Mouse (Mus musculus): ENCODE data around the gene Sobp.

Sobp gene

DNA sequence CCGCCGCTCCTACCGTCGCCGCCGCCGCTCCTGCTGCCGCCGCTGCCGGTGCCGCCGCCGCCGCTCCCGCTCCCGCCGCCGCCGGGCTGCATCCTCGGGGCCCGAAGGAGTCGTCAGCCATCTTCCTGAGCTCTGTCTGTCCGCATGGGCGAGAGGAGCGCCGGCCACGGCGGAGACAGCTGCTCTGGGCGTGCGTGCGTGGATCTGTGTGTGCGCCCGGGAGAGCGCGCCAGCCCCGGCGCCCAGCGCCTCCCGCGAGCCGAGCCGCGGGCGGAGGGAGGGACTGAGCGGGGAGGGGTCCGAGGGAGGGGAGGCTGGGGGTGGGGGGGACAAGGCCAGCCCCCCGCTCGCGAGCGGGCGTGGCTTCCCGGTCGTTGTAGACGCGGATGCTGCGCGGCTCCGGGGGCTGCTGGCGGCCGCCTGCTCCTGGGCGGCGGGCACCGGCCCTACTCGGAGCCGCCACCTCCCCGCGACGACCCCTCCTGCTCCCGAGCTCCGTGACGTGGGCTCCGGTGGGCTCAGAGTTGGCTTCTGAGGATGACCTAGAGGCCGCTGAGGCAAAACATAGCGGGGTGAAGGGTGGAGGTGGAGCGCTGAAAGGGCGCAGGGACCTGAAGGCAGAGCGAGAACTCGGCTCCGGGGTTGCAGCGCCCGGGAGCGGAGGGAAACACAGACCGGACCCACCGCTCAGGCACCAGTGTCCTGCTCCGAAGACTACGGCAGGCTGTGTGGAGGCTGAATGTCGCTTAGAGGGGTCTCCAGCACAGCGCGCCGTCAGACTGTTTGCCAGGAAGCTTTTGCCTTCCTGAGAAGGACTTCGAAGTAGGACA, at the start of gene Sobp, which contains the start of gene 9030612E09Rik:
Gene Sobp (minus strand): TSS at position 205 of the 830 bp plus-strand sequence.
Gene 9030612E09Rik (plus strand): TSS at position 379 of the 830 bp plus-strand sequence.
- peak; percentile 33 for DNase-seq

DNA sequence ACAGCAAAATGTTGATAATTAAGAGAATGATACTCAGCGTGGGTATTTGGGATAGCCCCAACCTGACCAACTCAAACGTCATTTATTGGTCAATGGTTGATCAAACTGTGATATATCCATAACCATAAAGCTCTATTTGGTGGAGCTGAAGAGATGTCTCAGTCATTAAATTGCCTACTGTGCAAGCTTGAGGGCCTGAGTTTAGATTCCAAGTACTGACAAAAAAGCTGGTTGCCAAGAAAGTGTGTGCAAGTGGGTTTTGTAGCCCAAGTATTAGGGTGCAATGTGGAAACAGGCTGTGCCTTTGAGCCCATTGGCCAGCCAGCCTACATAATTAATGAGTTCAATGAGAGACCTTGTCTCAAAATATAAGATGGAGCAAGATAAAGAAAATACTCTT, 49.1 kb upstream of the Sobp start:
- no peak for DNase-seq

DNA sequence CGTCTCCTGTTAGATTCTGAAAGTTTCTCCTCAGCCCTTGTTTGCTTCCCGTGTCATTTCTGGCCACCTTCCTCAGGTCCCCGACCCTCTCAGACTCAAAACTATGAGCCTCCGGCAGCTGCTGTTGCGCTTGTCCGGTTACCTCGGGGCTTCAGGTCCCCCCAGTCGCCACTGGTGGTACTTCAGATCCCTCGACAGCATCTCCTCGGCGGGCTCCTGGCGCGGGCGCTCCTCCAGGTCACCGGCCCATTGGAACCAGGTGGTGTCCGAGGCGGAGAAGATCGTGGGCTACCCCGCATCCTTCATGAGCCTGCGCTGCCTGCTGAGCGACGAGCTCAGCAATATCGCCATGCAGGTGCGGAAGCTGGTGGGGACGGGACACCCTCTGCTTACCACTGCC, 47.3 kb upstream of the Sobp start:
- peak; percentile 52 for DNase-seq

DNA sequence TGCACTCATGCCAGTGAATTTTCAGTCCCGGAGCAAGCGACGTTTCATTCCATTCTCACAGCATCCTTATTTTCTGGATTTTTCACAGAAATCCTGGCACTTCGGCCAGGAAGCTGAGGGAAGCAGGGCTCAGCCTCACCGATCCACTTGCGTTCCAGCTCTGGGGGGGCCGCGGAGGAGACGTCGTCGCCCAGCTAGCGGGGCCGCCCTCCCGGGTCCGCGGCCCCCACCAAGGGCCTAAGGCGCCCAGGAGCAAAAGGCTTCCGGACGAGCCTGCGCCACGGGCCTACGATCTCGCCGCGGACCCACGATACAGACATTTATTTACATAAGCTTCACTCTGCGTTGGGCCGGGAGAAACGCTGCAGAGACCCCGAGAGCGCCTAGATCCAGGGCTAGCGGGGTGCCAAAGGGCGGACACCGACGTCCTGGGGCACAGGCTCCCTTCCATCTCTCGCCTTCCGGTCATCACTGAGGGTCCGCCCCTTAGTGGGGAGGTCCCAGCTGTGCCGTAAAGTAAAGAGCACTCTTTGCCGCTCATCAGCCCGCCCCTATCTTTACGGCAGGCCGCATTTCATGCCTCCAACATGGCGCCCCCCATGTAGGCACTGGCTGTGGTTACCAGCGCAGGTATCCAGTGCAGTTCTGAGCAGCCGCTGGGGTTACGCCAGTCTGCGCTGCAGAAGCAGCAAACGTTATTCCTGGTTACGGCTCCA, 46.7 kb upstream of the Sobp start, which contains the start of gene Pdss2:
Gene Pdss2 (plus strand): TSS at position 577 of the 716 bp plus-strand sequence.
- peak; percentile 94 for DNase-seq

DNA sequence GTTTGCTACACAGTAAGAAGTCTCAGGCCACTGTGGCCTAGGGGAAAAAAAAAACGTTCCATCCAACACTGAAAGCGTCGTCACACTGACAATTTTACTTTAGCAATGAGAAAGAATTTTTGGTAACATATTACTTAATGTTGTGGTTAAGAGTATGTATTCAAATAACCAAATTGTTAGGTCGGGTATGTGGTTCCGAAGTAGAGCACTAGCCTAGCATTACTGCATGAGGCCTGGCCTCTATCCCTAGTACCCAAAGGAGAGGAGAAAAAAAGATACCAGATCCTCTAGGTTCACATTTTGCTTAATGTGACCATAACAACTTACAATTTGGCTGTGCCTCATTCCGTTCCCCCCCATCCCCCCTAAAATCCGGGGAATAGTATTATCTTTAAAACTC, 46.1 kb upstream of the Sobp start:
- peak; percentile 5 for DNase-seq

DNA sequence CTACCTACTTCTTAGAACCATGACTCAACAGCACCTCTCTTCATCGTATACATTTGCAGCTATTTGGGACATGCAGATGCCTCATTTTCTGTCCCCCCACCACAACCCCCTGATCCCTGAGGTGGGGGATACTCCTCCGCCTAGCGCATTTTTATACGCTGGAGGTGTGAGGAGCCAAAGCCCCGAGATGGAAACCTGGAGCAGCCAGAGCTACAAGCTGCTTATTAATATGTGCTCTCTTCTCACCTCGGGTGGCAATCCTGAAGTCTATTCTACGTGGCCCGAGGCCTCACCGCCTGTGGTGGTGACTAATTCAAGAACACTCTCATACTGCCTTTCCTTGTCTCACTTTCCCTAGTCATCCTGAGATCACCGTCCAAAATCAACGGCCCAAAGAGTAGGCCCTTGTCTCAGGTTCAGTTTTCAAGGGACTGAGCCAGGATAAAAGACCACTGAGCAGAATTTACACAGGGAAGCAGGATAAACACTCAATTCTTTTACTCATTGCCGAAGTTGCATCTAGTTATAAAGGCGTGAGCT, 43.1 kb upstream of the Sobp start:
- no peak for DNase-seq

DNA sequence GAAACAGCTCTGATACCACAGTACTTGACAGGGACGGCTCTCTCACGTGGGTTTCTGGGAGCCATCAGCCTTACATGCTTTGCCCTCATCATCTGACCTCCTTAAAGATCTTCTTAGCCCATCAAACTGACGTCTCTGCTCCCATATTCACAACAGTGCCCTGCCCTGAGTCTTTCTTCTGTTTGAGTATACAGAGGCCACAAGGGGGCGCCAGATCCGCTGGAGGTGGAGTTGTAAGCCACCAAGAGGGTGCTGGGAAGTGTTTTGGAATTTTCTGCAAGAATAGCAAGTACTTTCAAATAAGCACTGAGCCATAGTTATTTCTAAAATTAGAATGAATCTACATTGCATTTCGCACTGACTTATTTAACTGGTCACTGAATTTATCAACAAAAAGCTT, 37.5 kb upstream of the Sobp start:
- DNase-seq, result peak; percentile 69

DNA sequence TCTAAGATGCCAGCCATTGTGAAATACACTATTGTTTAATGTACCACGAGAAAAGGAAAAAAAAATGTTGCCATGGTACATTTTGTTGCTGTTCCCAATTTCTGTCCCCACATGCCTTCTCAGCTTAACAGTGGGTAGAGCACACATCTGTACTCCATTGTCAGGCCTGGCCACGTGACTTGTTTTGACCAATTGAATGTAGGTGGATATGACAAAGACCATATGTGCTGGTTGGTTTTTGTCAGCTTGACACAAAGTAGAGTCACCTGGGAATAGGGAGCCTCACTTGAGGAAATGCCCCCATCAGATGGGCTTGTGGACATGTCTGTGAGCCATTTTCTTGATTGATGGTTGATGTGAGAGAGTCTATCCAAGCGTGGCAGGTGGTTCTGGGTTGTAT, 29.5 kb upstream of the Sobp start:
- DNase-seq, result no peak

DNA sequence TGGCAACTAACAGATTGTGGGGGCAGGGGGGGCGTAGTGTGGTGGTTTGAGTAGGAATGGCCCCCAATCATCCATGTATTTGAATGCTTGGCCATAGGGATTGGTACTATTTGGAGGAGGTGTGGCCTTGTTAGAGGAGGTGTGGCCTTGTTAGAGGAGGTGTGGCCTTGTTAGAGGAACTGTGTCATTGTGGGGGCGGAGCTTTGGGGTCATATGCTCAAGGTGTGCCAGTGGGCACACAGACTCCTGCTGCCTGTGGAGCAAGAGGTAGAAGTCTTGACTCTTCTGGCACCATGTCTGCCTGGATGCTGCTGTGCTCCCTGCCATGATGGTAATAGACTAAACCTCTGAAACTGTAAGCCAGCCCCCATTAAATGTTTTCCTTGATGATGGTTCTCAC, 25.9 kb upstream of the Sobp start:
- no peak for DNase-seq

DNA sequence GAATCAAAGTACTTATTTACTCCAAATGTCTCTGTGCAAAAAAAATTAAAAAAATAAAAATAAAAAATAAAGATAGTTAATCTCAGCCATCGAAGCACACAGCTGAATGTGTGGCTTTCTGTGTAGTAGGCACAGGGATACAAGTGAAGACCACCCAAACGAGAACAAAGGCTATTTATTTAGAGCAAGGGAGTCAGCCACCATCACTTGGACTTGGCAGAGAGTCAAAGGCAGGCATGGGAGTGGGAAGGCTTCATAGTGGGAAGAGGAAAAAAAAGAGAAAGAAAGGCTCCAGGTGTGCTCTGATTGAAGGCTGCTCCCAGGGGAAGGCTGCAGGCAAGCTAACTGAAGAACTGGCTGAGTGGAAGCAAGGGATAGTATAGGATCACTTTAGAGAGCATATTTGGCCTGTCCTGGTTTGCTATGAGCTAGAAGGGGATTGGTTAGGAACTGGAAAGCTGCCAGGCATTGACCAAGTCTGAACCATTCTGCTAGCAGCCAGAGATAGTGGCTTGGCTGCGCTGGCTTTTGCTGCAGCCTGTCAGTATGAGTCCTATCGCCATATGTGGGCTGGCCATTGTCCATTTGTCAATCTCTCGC, 6.1 kb upstream of the Sobp start:
- DNase-seq, result no peak

DNA sequence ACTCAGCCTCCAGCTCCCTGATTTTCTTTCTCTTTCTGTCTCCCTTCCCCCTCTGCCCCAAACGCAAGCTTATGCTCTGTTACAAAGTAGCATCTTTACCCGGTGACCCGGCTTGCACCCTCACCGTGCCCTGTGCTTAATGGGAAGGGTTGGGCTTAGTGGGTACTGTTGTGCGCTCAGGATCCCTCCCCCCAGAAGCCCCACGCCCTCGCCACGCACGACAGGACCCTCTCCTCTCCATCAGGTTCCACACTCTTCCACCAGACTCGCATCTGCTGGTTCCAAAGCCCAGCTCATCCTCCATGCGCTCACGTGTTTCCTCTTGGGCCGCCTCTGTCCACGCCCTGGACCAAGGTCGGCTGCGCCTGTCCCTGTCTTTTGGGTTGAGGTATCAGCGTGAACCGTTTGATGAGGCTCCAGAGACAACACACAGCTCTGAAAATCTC, 849 bp upstream of the Sobp start:
- DNase-seq, result no peak

DNA sequence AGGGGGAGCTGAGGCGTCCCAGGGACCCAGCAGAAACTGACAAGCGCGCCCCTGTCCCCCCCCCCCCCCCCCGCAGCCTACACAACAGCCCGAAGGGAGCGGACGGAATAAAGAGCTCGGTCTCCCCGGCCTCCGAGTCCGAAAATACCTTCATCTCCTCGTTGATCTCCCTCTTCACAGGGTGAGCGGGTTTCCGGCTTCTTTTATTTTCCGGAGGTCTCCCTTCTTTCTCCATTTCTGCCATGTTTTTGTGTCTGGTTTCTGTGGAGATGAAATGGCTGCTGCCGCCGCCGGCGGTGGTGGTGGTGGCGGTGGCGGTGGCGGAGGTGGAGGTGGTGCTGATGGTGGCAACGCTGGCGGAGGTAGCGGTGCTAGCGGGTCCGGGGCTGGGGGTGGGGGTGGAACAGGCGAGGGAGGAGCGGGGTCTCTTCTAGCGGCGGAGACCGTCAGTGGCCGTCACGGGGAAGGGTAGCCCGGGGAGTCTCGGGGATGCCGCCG, 453 bp downstream of the Sobp start:
- DNase-seq, result peak; percentile 23

DNA sequence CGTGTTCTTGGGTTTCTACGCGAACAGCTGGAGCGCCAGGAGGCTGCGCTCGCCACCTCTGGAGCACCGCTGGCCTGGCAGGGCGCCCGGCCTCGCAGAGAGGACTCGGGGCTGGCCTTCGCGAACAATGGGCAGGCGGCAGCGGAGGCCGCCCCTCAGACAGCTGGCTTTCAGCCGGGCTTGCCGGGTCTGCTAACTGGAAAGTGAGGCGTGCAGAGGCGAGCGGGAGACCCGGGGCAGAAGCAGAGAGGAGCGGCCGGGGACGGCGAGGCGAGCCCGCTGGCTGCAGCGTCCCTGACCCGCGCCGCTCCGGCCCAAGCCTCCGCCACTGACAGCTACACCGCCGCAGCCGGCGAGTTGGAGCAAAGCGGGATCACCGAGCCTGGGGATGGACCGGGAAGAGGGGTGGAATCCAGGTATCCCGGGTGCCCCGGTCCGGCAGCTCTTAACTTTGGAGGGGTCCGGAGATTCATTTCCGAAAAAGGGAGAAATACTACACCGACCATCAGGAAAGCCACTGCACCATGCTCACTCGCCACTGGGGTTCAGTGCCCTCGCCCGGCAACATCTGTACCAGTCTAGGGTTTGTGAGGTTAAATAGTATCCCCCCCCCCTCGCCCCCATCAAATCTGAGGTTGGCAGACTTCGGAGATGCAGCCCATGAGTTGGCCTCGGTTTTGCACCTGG, 1.0 kb downstream of the Sobp start:
- DNase-seq, result peak; percentile 4

DNA sequence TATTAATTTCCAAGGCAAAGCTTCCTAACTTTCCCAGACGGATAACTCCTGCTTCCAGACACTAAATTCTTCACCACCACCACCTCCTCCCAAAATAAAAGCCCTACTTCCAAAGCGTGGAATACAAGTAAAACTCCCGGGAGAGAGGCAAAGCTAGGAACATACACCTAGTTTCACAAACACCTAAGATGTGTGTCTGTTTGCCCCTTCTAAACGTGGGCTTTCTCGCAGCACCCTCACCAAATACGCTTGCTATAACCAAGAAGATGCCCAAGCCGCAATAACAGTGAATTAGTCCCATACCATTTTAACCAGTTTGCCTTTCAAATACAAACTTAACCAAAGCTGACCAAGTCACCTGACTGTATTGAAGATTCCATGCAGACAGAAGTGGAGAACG, 1.8 kb downstream of the Sobp start:
- DNase-seq, result no peak

DNA sequence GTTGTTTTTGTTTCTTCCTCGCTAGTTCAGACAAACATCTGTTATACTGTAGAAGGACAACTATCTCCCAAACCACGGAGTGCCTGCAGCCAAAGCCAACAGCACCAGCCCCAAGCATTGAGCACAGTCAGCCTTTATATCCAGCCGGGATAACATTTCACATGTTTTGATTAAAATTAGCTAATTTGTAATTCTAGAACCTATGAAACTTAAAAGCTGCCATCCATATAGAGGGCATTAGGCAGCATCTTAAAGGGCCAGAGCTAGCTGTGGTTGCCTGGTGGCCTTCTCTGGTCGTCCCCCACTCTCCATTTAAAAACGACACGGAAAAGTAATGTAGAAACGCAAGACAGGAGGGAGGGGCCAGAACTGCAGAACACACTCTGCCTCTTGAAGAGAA, 2.3 kb downstream of the Sobp start:
- DNase-seq, result no peak

DNA sequence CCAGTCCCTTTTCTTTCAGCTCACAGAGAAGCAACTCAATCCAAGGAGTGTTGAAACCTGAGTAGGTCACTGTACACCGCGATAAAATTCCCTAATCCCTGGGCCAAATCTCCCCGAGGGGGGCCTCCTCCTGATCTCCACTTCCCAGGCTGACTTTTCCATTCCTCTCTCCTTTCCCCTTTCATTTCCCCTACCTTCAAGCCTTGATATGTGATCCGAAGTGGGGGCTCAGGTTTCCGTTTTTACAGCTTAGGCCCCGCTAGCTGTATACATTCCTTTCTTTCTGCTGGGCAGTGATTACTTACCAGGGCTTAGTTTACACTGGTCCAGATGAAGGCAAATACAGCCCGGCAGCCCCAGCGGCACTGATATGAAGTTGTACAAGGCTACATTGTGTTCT, 3.2 kb downstream of the Sobp start:
- DNase-seq, result no peak

DNA sequence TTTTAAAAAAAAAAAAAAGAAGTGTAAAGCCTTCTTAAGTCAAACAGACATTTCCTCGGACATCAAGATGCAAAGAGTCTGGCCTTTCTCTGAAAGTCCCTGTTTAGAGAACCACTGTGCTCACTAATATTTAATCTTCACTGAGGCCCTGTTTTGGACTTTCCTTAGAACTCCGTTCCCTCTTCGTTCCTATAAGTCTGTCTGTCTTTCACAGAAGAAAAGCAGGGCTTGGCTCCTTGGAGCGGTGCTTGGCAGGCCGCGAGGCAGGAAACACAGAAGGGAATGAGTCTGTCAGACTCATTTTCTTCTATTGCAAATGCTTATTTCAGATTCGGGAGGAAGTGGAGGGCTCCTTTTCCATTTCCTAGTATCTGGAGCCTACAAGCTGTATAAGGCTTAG, 5.5 kb downstream of the Sobp start:
- no peak for DNase-seq

DNA sequence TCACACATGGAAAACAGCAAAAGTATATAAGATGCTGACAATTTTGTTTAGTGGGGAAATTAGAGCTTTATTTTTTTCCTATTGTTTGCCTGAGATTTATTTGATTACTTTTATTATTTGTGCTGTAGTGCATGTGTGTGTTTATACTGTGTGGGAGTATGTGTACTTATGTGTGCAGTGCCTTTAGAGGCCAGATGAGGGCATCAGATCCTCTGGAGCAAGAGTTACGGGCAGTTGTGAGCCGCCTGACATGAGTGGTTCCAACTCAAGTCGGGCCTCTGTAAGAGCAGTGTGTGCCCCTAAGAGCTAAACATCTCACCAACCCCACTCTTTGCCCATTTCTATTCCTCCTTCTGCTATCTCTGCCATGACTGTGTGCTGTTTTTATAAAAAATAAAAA, 7.5 kb downstream of the Sobp start:
- DNase-seq, result no peak

DNA sequence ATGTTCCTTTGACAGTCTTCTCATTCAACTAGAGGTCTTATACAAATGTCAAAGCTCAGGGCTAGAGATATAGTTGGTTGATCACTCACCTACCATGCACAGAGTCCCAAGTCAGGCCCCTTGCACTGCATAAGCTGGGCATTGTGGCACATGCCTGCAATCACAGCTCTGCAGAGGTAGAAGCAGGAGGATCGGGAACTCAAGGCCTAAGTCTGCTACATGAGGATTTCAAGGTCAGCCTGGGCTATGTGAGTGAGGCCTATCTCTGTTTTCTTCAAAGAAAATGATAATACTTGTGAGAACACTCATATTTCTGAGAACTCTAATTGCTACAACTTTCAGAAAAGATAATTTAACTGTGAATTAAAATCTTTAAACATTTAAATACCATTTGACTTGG, 8.2 kb downstream of the Sobp start:
- no peak for DNase-seq

DNA sequence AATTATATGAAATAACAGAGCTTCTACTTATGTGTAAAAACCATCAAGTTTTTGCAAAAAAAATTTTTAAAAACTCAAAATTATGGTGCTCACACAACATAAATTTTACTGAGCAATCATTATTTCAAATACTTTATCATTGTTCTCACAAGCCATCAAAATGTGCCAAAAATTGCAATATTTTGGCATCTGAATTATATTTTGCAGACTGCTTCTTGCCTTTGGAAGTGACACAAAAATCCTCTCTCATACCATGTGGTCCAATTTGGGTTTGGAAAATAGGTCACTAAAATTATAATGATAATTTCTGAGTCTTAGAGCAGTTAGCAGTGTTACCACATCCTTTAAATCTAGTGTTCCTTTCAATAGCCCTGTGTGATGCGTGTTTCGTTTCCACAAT, 9.9 kb downstream of the Sobp start:
- no peak for DNase-seq

DNA sequence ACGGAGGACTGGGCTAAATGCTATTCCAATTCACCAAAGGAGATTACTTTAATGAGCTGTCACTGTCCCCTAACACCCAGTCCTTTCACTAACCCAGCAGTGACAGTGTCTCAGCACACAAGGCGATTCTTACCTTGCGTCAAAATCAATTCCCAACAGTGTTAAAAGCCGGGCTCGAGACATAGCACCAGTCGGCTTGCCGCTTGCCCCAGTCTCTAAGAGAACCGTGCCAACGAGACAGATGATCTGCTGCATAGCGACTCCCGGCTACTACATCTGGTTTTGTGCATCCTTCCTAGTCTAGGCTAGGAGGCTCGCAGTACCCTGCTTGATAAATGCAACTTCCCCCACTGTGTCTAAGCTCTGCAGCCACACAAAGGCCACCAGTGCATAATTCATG, 12.0 kb downstream of the Sobp start:
- DNase-seq, result no peak

DNA sequence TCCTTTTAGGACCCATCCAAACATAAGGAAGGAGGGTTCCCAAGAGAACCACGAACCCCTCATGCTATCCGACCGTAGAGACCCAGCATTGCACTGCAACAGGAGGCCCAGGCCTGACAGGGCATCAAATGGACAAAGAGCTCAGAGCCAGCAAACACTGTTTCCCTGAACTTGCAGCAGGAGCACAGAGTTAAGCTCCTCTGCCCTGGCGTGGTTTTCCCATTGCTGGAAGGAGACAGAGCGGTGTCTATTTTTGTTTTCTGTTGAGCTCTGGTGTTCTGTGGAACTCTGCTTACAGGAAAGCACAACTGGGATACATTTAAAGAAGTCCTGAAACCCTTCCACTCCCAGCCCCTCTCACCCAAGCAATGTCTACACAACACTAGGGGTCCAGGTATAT, 15.0 kb downstream of the Sobp start:
- no peak for DNase-seq

DNA sequence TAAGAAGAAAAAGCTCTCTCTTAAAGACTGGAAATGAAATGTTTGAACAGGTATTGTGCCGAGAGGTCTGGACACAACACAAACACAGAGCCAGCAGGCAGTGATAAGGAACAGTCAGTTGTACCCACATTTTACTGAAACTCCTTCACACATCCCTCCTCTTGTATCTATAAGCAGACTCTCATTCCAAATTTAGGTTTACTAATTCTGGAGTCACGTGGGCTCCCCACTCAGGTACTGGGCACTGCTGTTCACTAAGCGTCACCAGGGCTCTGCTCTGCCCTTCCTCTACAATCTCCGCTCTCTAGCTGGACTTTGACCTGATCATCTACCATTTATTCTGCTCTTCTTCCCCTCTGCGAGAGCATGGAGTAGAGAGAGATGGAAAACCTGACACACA, 15.4 kb downstream of the Sobp start:
- no peak for DNase-seq
